Mouse (Mus musculus) intestine, embryonic 16.5 days (tissue): ENCODE measurements around the gene Nr1i3. TPM values are rescaled to one million over a fixed set of nuclear protein-coding genes. Genes with fewer than 3 reads are reported as not detected.

Experiments used
- ATAC-seq: fragments of 200-750 bp; cut with Nextera tagmentation; 2 replicates; pipeline ENCODE4 v1.8.0; 2017; ENCODE audit warnings: moderate TSS enrichment, moderate library complexity
- H3K27ac ChIP-seq: fragments of 300-500 bp; sonication (generic); 2 replicates; pipeline ENCODE4 v1.5.1; 2014; ENCODE audit warnings: mild to moderate bottlenecking, low read length
- H3K27me3 ChIP-seq: fragments of 300-500 bp; sonication (generic); replicated peaks from 2 replicates; pipeline ENCODE4 v1.6.1; 2014; ENCODE audit warnings: low read length, control low read depth, mixed read lengths; ENCODE audit not compliant: control insufficient read depth, insufficient read depth
- H3K36me3 ChIP-seq: fragments of 300-500 bp; sonication (generic); 2 replicates; pipeline ENCODE4 v1.6.1; 2014; ENCODE audit warnings: low read length, control low read depth; ENCODE audit not compliant: control insufficient read depth, insufficient read depth
- H3K4me1 ChIP-seq: fragments of 300-500 bp; sonication (generic); 2 replicates; pipeline ENCODE4 v1.6.1; 2014; ENCODE audit warnings: low read length, control low read depth, mixed read lengths; ENCODE audit not compliant: control insufficient read depth, insufficient read depth
- H3K4me2 ChIP-seq: fragments of 300-500 bp; sonication (generic); 2 replicates; pipeline ENCODE4 v1.6.1; 2014; ENCODE audit warnings: low read depth, low read length, control low read depth
- H3K4me3 ChIP-seq: fragments of 300-500 bp; sonication (generic); 2 replicates; pipeline ENCODE4 v1.5.1; 2014; ENCODE audit warnings: mild to moderate bottlenecking, low read length
- H3K9ac ChIP-seq: fragments of 300-500 bp; sonication (generic); 2 replicates; pipeline ENCODE4 v1.6.1; 2014; ENCODE audit warnings: low read depth, low read length
- H3K9me3 ChIP-seq: fragments of 300-500 bp; sonication (generic); 2 replicates; pipeline ENCODE4 v1.6.1; 2016; ENCODE audit warnings: low read length, control low read depth; ENCODE audit not compliant: control insufficient read depth
- WGBS: fragments of 180-500 bp; shearing (Covaris S2); extraction: QIAGEN DNeasy Blood & Tissue Kit; methylation state at CpG from one replicate; pipeline ENCODE4 v1.1.7; 2014; 5-methylcytosine and 5-hydroxymethylcytosine counted together
- polyA plus RNA-seq: library from polyadenylated mRNA; unstranded; fragments of >200 nt; fragmentation: Nextera tagmentation; extraction: Ambion mirVana; gene quantifications from 2 replicates; pipeline ENCODE4 v1.2.1, GENCODE M21; 2015

Nr1i3 gene
- polyA plus RNA-seq, 1 experiment from 2014 or later = 18.7 TPM

DNA sequence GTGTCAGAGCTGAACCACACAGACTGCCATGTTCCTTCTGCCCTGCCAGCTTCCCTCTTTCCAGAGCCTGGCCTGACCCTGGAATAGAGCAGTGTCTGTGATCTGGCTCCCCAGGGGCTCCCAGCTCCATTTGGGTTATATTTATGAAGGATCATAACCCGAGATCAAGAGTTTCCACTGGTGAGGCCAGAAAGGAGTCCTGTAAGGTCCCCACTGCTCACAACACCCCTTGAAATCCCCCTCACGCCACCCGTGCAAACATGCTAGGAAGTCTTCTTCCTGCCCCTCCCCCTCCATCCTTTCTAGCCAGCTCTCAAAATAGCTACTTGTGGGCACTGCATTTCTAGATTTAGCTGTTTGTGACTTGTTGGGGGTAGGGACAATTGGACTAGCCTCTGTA lies 30.1 kb upstream of the Nr1i3 start:
- Histone ChIP-seq H3K4me3 (no peak overlapping the region), H3K27me3 (no peaks in the 10 kb centered on the region), H3K4me2 (no peak overlapping the region), H3K9ac (no peak overlapping the region), H3K9me3 (no peaks in the 10 kb centered on the region), H3K36me3 (no peaks in the 10 kb centered on the region), H3K4me1 (0 out of 2 replicates have a peak, but pooled peaks cover 5% of the 10 kb centered on the region), H3K27ac (no peak overlapping the region)
- no peak for ATAC-seq
- 51% methylated on average over 3 of the region's 3 CpGs for WGBS

DNA sequence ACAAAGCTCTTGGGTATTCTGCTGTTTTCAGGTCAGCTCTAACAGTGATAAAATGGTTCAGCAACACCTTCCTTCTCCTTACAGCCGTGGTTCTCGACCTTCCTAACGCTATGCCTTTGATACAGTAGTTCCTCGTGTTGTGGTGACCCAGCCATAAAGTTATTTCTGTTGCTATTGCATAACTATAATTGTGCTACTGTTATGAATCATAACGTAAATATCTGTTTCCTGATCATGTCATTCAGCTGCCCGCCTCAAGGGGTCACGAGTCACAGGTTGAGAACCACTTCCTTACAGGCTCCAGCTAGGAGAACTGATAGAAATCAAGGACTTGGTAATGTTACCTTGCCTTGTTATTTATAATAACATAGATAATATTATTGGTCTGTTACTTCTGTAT lies 29.5 kb upstream of the Nr1i3 start:
- no peak overlapping the region for H3K4me2 ChIP-seq
- H3K27me3 ChIP-seq = no peaks in the 10 kb centered on the region
- H3K4me1 ChIP-seq = peaks cover 11% of the 10 kb centered on the region
- H3K36me3 ChIP-seq = no peaks in the 10 kb centered on the region
- no peak overlapping the region for H3K9ac ChIP-seq
- H3K4me3 ChIP-seq = no peak overlapping the region
- H3K9me3 ChIP-seq = no peaks in the 10 kb centered on the region
- peak; percentile 85 for ATAC-seq
- H3K27ac ChIP-seq = 0 out of 2 replicates have a peak overlapping the region, but pooled peaks have one; percentile 44
- WGBS = 58% methylated on average over 7 of the region's 7 CpGs

DNA sequence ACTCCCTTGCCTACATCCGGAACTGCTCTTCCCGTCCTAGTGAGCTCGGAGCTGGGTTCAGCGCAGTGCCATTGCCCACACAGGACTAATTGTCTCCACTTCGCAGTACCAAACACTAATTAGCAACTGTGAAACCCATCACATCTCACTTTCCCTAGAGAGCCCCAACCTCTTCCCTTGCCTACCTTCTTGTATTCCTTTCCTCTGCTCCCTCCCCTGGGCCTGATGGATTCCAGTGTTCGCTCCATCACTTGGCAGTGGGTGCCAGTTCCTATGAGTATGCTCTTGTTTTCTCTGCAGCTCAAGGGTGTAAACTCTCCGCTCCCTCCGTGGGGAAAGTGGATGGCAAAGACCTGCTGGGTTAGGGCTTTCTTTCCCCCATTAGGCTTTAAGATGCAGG lies 28.1 kb upstream of the Nr1i3 start:
- 70% methylated on average over 8 of the region's 8 CpGs for WGBS

DNA sequence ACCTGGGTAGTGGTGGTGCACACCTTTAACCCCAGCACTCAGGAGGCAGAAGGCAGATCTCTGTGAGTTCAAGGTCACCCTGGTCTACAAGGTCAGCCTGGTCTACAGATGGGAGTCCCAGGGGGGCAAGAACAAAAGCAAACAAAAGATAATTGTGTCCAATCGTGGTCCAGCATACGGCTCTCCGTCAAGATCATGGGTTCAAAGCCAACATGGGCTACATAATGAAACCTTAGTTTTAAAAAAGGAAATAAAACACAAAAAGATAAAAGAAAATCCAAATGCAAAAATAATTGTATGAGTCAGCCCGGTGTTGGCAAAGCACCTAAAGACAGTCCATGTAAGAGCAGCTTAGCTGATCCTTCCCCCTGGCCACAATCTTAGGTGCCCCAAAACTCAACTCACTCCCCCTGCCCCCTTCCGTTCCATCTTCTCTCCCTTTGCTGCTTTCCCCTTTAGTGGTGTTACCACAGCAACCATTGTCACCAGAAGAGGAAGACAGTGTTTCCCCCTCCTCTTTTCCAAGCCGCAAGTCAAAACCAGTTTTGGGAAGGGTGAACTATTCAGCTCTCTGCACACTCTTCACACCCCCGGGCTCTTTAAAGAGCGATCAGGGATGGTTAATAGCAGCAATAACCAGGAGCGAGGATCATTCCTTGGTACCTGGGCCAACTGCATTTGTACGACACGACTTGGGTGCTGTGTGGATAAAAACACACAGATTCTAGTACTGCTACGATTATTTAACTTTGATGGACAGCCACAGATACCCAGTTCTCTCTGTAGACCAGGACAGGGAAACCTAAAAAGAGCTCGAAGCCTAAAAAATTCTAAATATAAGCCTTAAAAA lies 25.7 kb upstream of the Nr1i3 start:
- H3K27me3 ChIP-seq = 0 out of 2 replicates have a peak, but pooled peaks cover 3% of the 10 kb centered on the region
- no peaks in the 10 kb centered on the region for H3K36me3 ChIP-seq
- H3K4me2 ChIP-seq = no peak overlapping the region
- no peak overlapping the region for H3K27ac ChIP-seq
- H3K4me3 ChIP-seq = no peak overlapping the region
- 66% methylated on average over 13 of the region's 13 CpGs for WGBS
- ATAC-seq = no peak
- H3K4me1 ChIP-seq = peaks cover 20% of the 10 kb centered on the region
- H3K9me3 ChIP-seq = no peaks in the 10 kb centered on the region
- no peak overlapping the region for H3K9ac ChIP-seq

More for the DNA sequence above, 28.1 kb upstream of the Nr1i3 start:
- Histone ChIP-seq H3K27ac (no peak overlapping the region), H3K36me3 (no peaks in the 10 kb centered on the region), H3K4me2 (no peak overlapping the region), H3K9ac (no peak overlapping the region), H3K4me1 (peaks cover 15% of the 10 kb centered on the region), H3K9me3 (no peaks in the 10 kb centered on the region), H3K4me3 (no peak overlapping the region), H3K27me3 (no peaks in the 10 kb centered on the region)
- ATAC-seq = no peak

DNA sequence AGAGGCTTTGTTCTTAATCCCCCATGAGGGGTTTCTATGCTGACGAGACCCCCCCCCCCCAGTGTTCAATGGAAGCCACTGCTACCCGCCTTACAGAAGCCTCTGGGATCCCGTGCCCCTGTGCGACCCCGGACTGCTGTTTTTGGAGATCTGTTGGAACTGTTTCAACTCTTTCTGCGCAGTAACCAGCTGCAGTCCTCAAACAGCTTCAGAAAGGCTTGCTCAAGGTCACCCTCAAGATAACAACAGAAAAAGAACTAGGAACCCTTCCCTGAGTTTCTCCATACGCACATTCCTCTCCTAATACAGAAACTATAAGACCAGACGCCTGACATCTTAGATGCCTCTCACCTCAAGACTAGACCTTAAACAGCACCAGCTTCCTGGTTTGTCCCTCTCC lies 24.7 kb upstream of the Nr1i3 start:
- H3K27me3 ChIP-seq = 0 out of 2 replicates have a peak, but pooled peaks cover 3% of the 10 kb centered on the region
- H3K4me1 ChIP-seq = peaks cover 22% of the 10 kb centered on the region
- 0 out of 2 replicates have a peak overlapping the region, but pooled peaks have one; percentile 14 for H3K9ac ChIP-seq
- H3K36me3 ChIP-seq = no peaks in the 10 kb centered on the region
- 0 out of 2 replicates have a peak overlapping the region, but pooled peaks have one; percentile 35 for H3K27ac ChIP-seq
- 18% methylated on average over 8 of the region's 8 CpGs for WGBS
- H3K9me3 ChIP-seq = no peaks in the 10 kb centered on the region
- 0 out of 2 replicates have a peak overlapping the region, but pooled peaks have one; percentile 15 for H3K4me2 ChIP-seq
- H3K4me3 ChIP-seq = no peak overlapping the region
- ATAC-seq = peak; percentile 19; the same call in 1 of the 2 replicates

DNA sequence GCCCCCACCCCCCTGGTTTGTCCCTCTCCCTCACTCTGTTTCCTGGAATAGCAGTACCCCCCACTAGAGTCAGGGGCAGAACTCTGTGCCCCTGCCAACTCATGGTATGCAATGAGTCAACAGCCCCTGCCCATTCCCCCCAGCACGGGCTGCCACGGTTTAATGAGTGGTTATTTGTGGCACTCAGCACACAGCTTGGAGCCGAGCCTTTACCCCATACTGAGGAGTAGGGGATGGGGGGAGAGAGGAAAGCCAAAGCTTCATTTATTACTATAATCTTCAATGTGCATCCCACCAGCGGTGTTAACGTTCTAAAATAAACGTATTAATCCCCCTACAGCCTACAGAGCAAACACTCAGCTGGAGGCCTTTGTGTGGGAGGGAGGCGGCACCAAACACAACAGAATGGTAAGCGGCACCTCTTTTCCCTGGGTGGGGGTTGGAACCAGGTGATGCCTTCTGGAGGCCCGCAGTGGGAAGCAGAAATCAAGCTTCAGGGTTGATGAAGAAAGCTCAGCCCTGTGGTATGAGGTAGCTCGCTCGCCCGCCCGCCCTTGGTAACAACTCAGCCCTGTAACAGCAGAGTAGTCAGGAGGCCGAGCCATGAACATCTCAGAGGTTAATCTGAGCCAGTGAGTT lies 24.2 kb upstream of the Nr1i3 start:
- Histone ChIP-seq H3K4me1 (peaks cover 20% of the 10 kb centered on the region), H3K4me3 (no peak overlapping the region), H3K36me3 (no peaks in the 10 kb centered on the region), H3K4me2 (0 out of 2 replicates have a peak overlapping the region, but pooled peaks have one; percentile 15), H3K27ac (0 out of 2 replicates have a peak overlapping the region, but pooled peaks have one; percentile 35), H3K27me3 (0 out of 2 replicates have a peak, but pooled peaks cover 7% of the 10 kb centered on the region), H3K9me3 (no peaks in the 10 kb centered on the region), H3K9ac (no peak overlapping the region)
- WGBS = 44% methylated on average over 14 of the region's 14 CpGs
- peak; percentile 61 for ATAC-seq

DNA sequence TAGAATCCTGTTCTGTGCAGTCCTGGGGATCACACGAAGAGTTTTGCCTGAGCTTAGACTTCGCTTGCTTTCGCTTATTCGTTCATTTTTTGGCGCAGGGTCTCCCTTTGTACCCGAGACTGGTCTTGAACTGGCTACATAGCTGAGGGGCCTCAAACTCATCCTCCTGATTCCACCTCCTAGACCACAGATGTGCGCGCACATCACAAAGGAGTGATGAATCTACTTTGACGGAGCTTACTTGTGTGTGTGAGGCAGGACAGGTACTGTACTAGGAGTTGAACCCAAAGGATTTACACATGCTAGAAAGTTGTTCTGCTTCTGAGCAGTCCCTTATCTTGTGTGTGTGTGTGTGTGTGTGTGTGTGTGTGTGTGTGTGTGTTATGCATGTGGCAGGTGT lies 22.9 kb upstream of the Nr1i3 start:
- WGBS = 98% methylated on average over 9 of the region's 9 CpGs
- Histone ChIP-seq H3K4me2 (no peak overlapping the region), H3K9me3 (no peaks in the 10 kb centered on the region), H3K4me1 (peaks cover 27% of the 10 kb centered on the region), H3K36me3 (no peaks in the 10 kb centered on the region), H3K27me3 (peaks cover 14% of the 10 kb centered on the region), H3K9ac (no peak overlapping the region), H3K27ac (no peak overlapping the region), H3K4me3 (no peak overlapping the region)
- ATAC-seq = no peak

DNA sequence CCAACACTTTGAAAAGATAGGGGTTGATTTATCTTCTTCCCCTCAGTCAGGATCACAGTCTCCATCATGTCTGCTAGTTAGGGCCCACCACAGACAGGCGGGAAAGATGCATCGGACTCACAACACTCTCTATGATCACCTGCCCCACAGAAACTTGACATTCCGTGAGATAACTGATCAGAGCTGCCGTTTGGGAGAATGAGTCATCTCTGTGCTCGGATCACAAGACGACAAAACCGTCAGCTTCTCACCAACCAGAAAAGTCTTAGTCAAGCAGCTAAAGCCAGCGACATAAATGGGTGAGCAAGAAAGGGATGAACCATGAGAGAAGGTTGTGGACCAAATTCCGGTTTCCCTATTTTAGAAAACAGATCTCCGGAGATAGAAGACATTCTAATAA lies 21.5 kb upstream of the Nr1i3 start:
- Histone ChIP-seq H3K27me3 (peaks cover 18% of the 10 kb centered on the region), H3K9ac (no peak overlapping the region), H3K9me3 (no peaks in the 10 kb centered on the region), H3K4me3 (no peak overlapping the region), H3K4me2 (no peak overlapping the region), H3K4me1 (peaks cover 32% of the 10 kb centered on the region), H3K36me3 (no peaks in the 10 kb centered on the region), H3K27ac (no peak overlapping the region)
- 49% methylated on average over 10 of the region's 10 CpGs for WGBS
- ATAC-seq = no peak

DNA sequence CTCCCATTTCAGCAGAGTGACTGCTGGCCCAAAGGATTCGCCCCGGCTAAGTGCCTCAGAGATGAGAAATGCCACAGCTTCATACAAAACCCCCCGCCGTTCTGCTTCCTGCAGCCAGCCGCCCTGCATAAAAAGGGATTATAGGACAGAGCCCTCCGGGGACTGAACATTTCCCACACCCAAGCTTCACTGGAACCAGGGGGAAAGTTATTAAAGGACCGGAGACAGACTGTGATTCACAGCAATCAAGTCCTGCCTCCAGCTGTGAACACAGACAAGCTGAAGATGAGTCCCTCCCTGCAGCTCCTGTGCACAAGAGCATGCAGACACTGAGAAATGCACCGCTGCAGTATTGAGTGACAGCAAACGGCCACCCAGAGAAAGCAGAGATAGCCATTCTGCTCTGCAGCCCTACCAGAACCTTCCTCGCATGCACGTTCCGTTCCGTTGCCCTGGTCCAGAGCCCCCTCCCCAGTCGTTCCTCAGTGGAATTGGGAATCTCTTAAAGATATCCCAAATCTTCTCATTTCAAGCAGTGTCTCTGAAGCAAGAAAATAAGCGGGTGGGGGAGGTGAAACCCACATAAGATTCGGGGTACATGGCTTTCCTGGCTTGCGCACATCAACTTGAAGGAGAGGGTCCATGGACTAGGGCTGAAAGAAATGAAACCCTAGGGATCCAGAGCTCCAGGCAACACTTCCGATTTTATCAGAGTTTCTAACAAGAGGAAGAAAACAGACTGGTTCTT lies 20.5 kb upstream of the Nr1i3 start:
- H3K4me1 ChIP-seq = peaks cover 32% of the 10 kb centered on the region
- ATAC-seq = no peak
- H3K4me2 ChIP-seq = peak overlapping the region; percentile 45
- H3K27me3 ChIP-seq = peaks cover 18% of the 10 kb centered on the region
- H3K9me3 ChIP-seq = no peaks in the 10 kb centered on the region
- H3K4me3 ChIP-seq = peak overlapping the region; percentile 7; the same call in 1 of the 2 replicates
- WGBS = 7% methylated on average over 18 of the region's 18 CpGs
- H3K9ac ChIP-seq = peak overlapping the region; percentile 40; the same call in 1 of the 2 replicates
- H3K36me3 ChIP-seq = no peaks in the 10 kb centered on the region
- H3K27ac ChIP-seq = no peak overlapping the region
